Mouse (Mus musculus): ENCODE measurements around the gene Meis1. TPM values are rescaled to one million over a fixed set of nuclear protein-coding genes. Genes with fewer than 3 reads are reported as not detected.

The Meis1 gene
- polyA plus RNA-seq, 1 experiment from 2014 or later: 45.1 TPM

DNA sequence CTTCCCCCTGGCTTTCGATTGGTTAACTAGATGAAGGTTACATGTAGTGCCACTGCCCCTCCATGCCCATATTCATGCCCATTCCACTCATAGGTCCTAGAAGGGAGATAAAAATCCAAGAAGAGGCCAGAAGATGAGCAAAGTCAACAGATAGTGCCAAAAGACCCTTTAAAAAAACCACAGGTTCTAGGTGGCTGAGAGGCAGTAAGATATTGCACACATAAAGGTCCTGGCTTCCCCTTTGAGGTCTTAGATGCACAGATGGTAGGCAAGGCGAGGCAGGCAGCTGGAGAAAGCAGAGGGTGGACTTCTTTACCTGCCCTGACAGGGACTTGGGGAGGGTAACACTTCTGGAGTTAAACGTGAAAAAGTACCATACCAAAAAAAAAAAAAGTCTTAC, 134.8 kb downstream of the Meis1 start:
- 39% methylated on average over 3 of the region's 3 CpGs for WGBS

DNA sequence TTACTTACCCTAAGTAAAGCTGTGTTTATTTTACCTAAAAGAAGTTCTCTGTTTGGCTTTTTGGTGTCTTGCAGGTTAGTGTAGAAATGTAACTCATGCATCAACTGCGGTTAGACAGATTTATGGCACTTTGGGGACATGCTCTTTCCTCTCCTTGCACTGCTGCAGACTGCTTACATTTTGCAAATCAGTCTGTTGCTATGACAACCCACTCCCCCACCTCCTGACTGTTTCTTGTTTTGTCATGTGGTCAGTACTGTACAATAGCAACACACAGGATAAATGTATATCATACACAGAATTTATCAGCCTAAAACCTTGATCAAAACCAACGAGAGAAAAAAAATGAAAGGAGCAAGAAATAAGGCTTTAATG, 135.3 kb downstream of the Meis1 start:
- Histone ChIP-seq H3K9ac (replicated peaks) (no peak overlapping the region), H3K9me3 (no peaks in the 10 kb centered on the region), H3K27ac (peak overlapping the region; percentile 83), H3K27me3 (peaks cover 9% of the 10 kb centered on the region), H3K4me1 (replicated peaks) (peaks cover 71% of the 10 kb centered on the region), H3K36me3 (no peaks in the 10 kb centered on the region), H3K4me3 (replicated peaks) (no peak overlapping the region), H3K4me2 (replicated peaks) (0 out of 2 replicates have a peak overlapping the region, but pooled peaks have one; percentile 3)
- peak; percentile 94 for ATAC-seq
- WGBS: 15% methylated on average over 2 of the region's 2 CpGs

More for the DNA sequence above, 134.8 kb downstream of the Meis1 start:
- Histone ChIP-seq H3K36me3 (no peaks in the 10 kb centered on the region), H3K4me2 (replicated peaks) (0 out of 2 replicates have a peak overlapping the region, but pooled peaks have one; percentile 3), H3K9ac (replicated peaks) (no peak overlapping the region; the same call in 1 of the 2 replicates), H3K27ac (peak overlapping the region; percentile 83), H3K27me3 (peaks cover 9% of the 10 kb centered on the region), H3K9me3 (no peaks in the 10 kb centered on the region), H3K4me1 (replicated peaks) (peaks cover 66% of the 10 kb centered on the region), H3K4me3 (replicated peaks) (no peak overlapping the region)
- peak; percentile 24 for ATAC-seq

DNA sequence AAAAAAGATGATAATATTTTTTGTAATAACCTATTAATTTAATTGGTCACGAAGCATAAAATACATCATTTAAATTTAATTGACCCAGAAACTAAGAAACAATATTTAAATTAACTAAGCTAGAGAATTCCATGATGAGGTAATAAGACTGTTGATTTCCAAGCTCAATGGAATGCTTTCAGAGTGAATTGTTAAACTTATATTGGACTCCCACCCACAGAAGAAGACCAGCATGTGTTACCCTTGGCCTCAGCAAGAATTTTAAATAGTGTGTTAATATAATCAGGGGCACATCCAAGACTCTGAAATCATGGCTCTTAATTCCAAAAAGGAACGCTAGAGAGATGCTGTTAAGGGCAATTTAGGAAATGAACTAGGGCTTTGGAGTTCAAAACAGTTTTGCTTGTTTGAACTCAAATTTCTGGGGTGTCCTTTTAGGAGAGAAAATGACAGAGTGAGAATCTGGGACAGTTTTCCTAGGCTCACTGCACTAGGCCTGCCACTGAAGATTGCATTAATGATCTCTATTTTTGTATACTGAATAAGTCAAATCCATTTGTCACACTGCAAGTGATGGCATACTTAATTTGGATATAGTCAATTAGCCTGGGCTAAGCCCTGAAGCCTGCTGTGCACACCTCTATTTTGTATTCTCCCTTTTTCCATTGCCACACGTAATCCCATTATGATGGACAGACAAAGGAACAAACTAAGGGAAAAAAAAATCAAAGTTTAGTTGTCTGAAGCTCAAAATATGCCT, 135.9 kb downstream of the Meis1 start:
- Histone ChIP-seq H3K27ac (peak overlapping the region; percentile 83), H3K4me3 (replicated peaks) (no peak overlapping the region), H3K4me2 (replicated peaks) (no peak overlapping the region), H3K9ac (replicated peaks) (no peak overlapping the region), H3K9me3 (no peaks in the 10 kb centered on the region), H3K4me1 (replicated peaks) (peaks cover 73% of the 10 kb centered on the region), H3K27me3 (peaks cover 9% of the 10 kb centered on the region), H3K36me3 (no peaks in the 10 kb centered on the region)
- ATAC-seq: peak; percentile 83
- WGBS: 32% methylated on average over 3 of the region's 3 CpGs

DNA sequence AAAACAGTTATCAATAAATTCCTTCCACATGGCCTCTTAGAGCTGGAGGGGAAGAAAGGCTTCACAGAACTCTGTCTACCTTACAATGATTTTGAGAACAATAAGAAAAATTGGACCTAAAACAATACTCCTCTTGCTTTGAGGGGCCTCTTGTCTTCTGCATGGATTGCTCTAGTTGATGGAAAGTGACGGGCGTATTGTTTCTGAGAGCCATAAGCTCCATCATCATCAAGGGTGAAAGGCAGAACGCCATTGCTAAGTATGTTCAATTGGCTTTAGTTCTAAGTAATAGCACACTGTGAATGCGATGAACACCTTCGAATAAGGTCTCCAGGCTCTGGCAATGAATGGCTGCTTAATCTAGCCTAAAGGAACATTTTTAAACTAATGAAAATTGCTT, 136.5 kb downstream of the Meis1 start:
- no peaks in the 10 kb centered on the region for H3K36me3 ChIP-seq
- H3K27ac ChIP-seq: peak overlapping the region; percentile 67
- H3K27me3 ChIP-seq: peaks cover 6% of the 10 kb centered on the region
- no peak overlapping the region for H3K9ac ChIP-seq (replicated peaks)
- no peak overlapping the region for H3K4me3 ChIP-seq (replicated peaks)
- H3K4me2 ChIP-seq (replicated peaks): no peak overlapping the region
- ATAC-seq: no peak
- H3K4me1 ChIP-seq (replicated peaks): peaks cover 73% of the 10 kb centered on the region
- no peaks in the 10 kb centered on the region for H3K9me3 ChIP-seq
- 27% methylated on average over 5 of the region's 5 CpGs for WGBS

- H3K4me3 ChIP-seq (replicated peaks): no peak overlapping the region
- no peak overlapping the region for H3K9ac ChIP-seq (replicated peaks)
- peaks cover 85% of the 10 kb centered on the region for H3K4me1 ChIP-seq (replicated peaks)
- WGBS: 41% methylated on average over 5 of the region's 5 CpGs
- H3K4me2 ChIP-seq (replicated peaks): no peak overlapping the region
- H3K27ac ChIP-seq: no peak overlapping the region
- peaks cover 18% of the 10 kb centered on the region for H3K27me3 ChIP-seq
- H3K9me3 ChIP-seq: no peaks in the 10 kb centered on the region
- ATAC-seq: no peak
- H3K36me3 ChIP-seq: no peaks in the 10 kb centered on the region
Measured at GRCm38 (mm10) chr11:18880806-18881205, 138.0 kb downstream of the Meis1 start.

DNA sequence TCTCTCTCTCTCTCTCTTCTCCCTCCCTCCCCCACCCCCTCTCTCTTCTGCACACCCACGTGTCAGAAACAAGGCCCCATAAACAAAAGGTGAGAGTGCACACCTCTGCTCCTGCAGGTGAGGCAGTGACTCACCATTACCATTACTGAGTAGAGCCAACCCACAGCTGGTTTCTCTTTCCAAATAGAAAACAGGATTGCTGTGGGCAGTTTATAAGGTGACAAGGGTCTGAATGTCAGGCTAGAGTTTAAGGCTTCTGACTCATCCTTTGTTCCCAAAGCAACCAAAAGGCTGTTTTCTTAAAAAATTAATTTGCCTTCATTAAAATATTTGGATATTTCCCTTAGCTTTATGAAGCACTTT, 139.3 kb downstream of the Meis1 start:
- H3K27ac ChIP-seq: no peak overlapping the region
- peak overlapping the region; percentile 72 for H3K4me2 ChIP-seq (replicated peaks)
- H3K9ac ChIP-seq (replicated peaks): no peak overlapping the region
- peaks cover 28% of the 10 kb centered on the region for H3K27me3 ChIP-seq
- H3K36me3 ChIP-seq: no peaks in the 10 kb centered on the region
- 0% methylated on average over 1 of the region's 1 CpGs for WGBS
- no peaks in the 10 kb centered on the region for H3K9me3 ChIP-seq
- peaks cover 85% of the 10 kb centered on the region for H3K4me1 ChIP-seq (replicated peaks)
- H3K4me3 ChIP-seq (replicated peaks): no peak overlapping the region
- no peak for ATAC-seq

- Histone ChIP-seq H3K27ac (peak overlapping the region; percentile 63), H3K27me3 (peaks cover 33% of the 10 kb centered on the region), H3K36me3 (no peaks in the 10 kb centered on the region), H3K4me3 (replicated peaks) (peak overlapping the region; percentile 45), H3K4me1 (replicated peaks) (peaks cover 85% of the 10 kb centered on the region), H3K4me2 (replicated peaks) (peak overlapping the region; percentile 72), H3K9me3 (no peaks in the 10 kb centered on the region), H3K9ac (replicated peaks) (no peak overlapping the region)
- ATAC-seq: no peak
- under 1% methylated on average over 13 of the region's 13 CpGs for WGBS
Measured at GRCm38 (mm10) chr11:18878748-18879455, 139.9 kb downstream of the Meis1 start.

GRCm38 (mm10) chr11:18878016-18878415, 140.8 kb downstream of the Meis1 start:
- no peaks in the 10 kb centered on the region for H3K36me3 ChIP-seq
- peaks cover 77% of the 10 kb centered on the region for H3K4me1 ChIP-seq (replicated peaks)
- H3K27me3 ChIP-seq: peaks cover 38% of the 10 kb centered on the region
- H3K9ac ChIP-seq (replicated peaks): peak overlapping the region; percentile 57
- peak overlapping the region; percentile 45 for H3K4me3 ChIP-seq (replicated peaks)
- H3K4me2 ChIP-seq (replicated peaks): peak overlapping the region; percentile 72
- H3K9me3 ChIP-seq: no peaks in the 10 kb centered on the region
- under 1% methylated on average over 18 of the region's 18 CpGs for WGBS
- ATAC-seq: peak; percentile 40
- H3K27ac ChIP-seq: peak overlapping the region; percentile 85

- peak overlapping the region; percentile 72 for H3K4me2 ChIP-seq (replicated peaks)
- no peaks in the 10 kb centered on the region for H3K36me3 ChIP-seq
- H3K4me1 ChIP-seq (replicated peaks): peaks cover 73% of the 10 kb centered on the region
- WGBS: 0% methylated on average over 24 of the region's 27 CpGs
- H3K9me3 ChIP-seq: no peaks in the 10 kb centered on the region
- H3K27me3 ChIP-seq: peaks cover 41% of the 10 kb centered on the region
- peak overlapping the region; percentile 45 for H3K4me3 ChIP-seq (replicated peaks)
- peak overlapping the region; percentile 57 for H3K9ac ChIP-seq (replicated peaks)
- peak; percentile 87 for ATAC-seq
- peak overlapping the region; percentile 85 for H3K27ac ChIP-seq
Measured at GRCm38 (mm10) chr11:18877626-18878011, 141.2 kb downstream of the Meis1 start.

- WGBS: under 1% methylated on average over 40 of the region's 40 CpGs
- H3K27ac ChIP-seq: peak overlapping the region; percentile 30; the same call in 1 of the 2 replicates
- H3K4me2 ChIP-seq (replicated peaks): peak overlapping the region; percentile 72
- peaks cover 41% of the 10 kb centered on the region for H3K27me3 ChIP-seq
- H3K4me1 ChIP-seq (replicated peaks): peaks cover 69% of the 10 kb centered on the region
- ATAC-seq: peak; percentile 57
- peak overlapping the region; percentile 54 for H3K9ac ChIP-seq (replicated peaks)
- peak overlapping the region; percentile 45 for H3K4me3 ChIP-seq (replicated peaks)
- H3K9me3 ChIP-seq: no peaks in the 10 kb centered on the region
- H3K36me3 ChIP-seq: no peaks in the 10 kb centered on the region
Measured at GRCm38 (mm10) chr11:18876886-18877625, 141.7 kb downstream of the Meis1 start.

GRCm38 (mm10) chr11:18875911-18876885, 142.6 kb downstream of the Meis1 start:
- ATAC-seq: no peak
- 3% methylated on average over 27 of the region's 27 CpGs for WGBS
- no peaks in the 10 kb centered on the region for H3K36me3 ChIP-seq
- H3K27ac ChIP-seq: no peak overlapping the region; the same call in 1 of the 2 replicates
- no peaks in the 10 kb centered on the region for H3K9me3 ChIP-seq
- peak overlapping the region; percentile 54; the same call in 1 of the 2 replicates for H3K9ac ChIP-seq (replicated peaks)
- peak overlapping the region; percentile 45 for H3K4me3 ChIP-seq (replicated peaks)
- H3K27me3 ChIP-seq: peaks cover 48% of the 10 kb centered on the region
- peaks cover 67% of the 10 kb centered on the region for H3K4me1 ChIP-seq (replicated peaks)
- H3K4me2 ChIP-seq (replicated peaks): peak overlapping the region; percentile 72
